Mouse (Mus musculus): Measurements from ENCODE around the gene P2rx4.

- no peak for TF ChIP-seq POLR2A (IDR thresholded peaks at IDR 0.05; ENCODE audit: control insufficient read depth, low read depth, low read length)
- no peak for TF ChIP-seq CTCF (IDR thresholded peaks at IDR 0.05; ENCODE audit: control insufficient read depth, insufficient read depth, insufficient replicate concordance, low read depth, low read length)
These were observed 26.5 kb downstream of the P2rx4 start for GRCm38 (mm10) chr5:122733881-122734280.
